Mouse (Mus musculus) ES-E14 (cell line): ENCODE results near the gene Igsf8.

ENCODE experiments used
- CHD2 ChIP-seq: IDR thresholded peaks from 2 replicates; pipeline ENCODE4 v1.6.1; 2014; ENCODE audit warnings: mild to moderate bottlenecking, low read depth, low read length, inconsistent platforms
- MAFK ChIP-seq: IDR thresholded peaks from 2 replicates; pipeline ENCODE4 v1.6.1; 2014; ENCODE audit warnings: mild to moderate bottlenecking, low read depth, low read length, inconsistent platforms; ENCODE audit not compliant: insufficient read depth
- ZC3H11A ChIP-seq: IDR thresholded peaks from 2 replicates; pipeline ENCODE4 v1.6.1; 2012; ENCODE audit warnings: low read depth, mild to moderate bottlenecking, inconsistent platforms, low read length, borderline replicate concordance

GRCm38 (mm10) chr1:172221297-172222063 is 40.0 kb upstream of the Igsf8 start:
- TF ChIP-seq CHD2, result no peak
- no peak for TF ChIP-seq MAFK
- TF ChIP-seq ZC3H11A, result no peak
